Mouse (Mus musculus) gastrocnemius, postnatal 25 days (tissue): ENCODE measurements around the gene Slain1. TPM values are rescaled to one million over a fixed set of nuclear protein-coding genes. Genes with fewer than 3 reads are reported as not detected.

Experiments used
- DNase-seq: peaks from one replicate; pipeline ENCODE4 v3.0.0; 2022
- long read RNA-seq, 2 experiments: library from polyadenylated mRNA; stranded (forward); transcript quantifications; one replicate each; pipeline ENCODE4 v2.0.0; 2021
- total RNA-seq, 2 experiments: library from RNA; stranded (reverse); gene quantifications; 1 replicate in 1 of 2; 2 replicates in 1 of 2; pipeline ENCODE4 v1.2.3; 2021

The Slain1 gene
- total RNA-seq = not detected
- long read RNA-seq, experiment 1 = 0 reads
- long read RNA-seq, experiment 2 = 0 reads

GRCm38 (mm10) chr14:103649896-103650334 lies at the start of gene Slain1:
Gene Slain1 (plus strand): TSS chr14:103650228.
- peak; percentile 57 for DNase-seq

GRCm38 (mm10) chr14:103608063-103608462 lies 42.0 kb upstream of the Slain1 start:
- no peak for DNase-seq

- DNase-seq = no peak
Observed at GRCm38 (mm10) chr14:103613573-103614271, 36.3 kb upstream of the Slain1 start.

GRCm38 (mm10) chr14:103614272-103614587 lies 35.8 kb upstream of the Slain1 start:
- no peak for DNase-seq

- DNase-seq = no peak
Observed at GRCm38 (mm10) chr14:103619756-103620155, 30.3 kb upstream of the Slain1 start.

GRCm38 (mm10) chr14:103621207-103621606 lies 28.8 kb upstream of the Slain1 start:
- no peak for DNase-seq

GRCm38 (mm10) chr14:103626100-103626499 lies 23.9 kb upstream of the Slain1 start:
- DNase-seq = no peak

- no peak for DNase-seq
Observed at GRCm38 (mm10) chr14:103629639-103630364, 20.2 kb upstream of the Slain1 start.

- DNase-seq = no peak
Observed at GRCm38 (mm10) chr14:103630545-103630944, 19.5 kb upstream of the Slain1 start.

- DNase-seq = no peak
Observed at GRCm38 (mm10) chr14:103643933-103644332, 6.1 kb upstream of the Slain1 start.

GRCm38 (mm10) chr14:103647981-103648380 lies 2.0 kb upstream of the Slain1 start:
- no peak for DNase-seq

- DNase-seq = no peak
Observed at GRCm38 (mm10) chr14:103648623-103649255, 1.3 kb upstream of the Slain1 start.

- no peak for DNase-seq
Observed at GRCm38 (mm10) chr14:103649302-103649701, 726 bp upstream of the Slain1 start.

- DNase-seq = peak; percentile 43
Observed at GRCm38 (mm10) chr14:103650413-103651101, 529 bp downstream of the Slain1 start.

- DNase-seq = no peak
Observed at GRCm38 (mm10) chr14:103651106-103651505, 1.1 kb downstream of the Slain1 start.

GRCm38 (mm10) chr14:103651562-103651961 lies 1.5 kb downstream of the Slain1 start:
- no peak for DNase-seq

- DNase-seq = no peak
Observed at GRCm38 (mm10) chr14:103652524-103652923, 2.5 kb downstream of the Slain1 start.

- no peak for DNase-seq
Observed at GRCm38 (mm10) chr14:103653800-103654199, 3.8 kb downstream of the Slain1 start.

- DNase-seq = no peak
Observed at GRCm38 (mm10) chr14:103655448-103655847, 5.4 kb downstream of the Slain1 start.

- DNase-seq = no peak
Observed at GRCm38 (mm10) chr14:103657876-103658275, 7.8 kb downstream of the Slain1 start.

GRCm38 (mm10) chr14:103663026-103663425 lies 13.0 kb downstream of the Slain1 start:
- DNase-seq = no peak

- no peak for DNase-seq
Observed at GRCm38 (mm10) chr14:103664391-103664790, 14.4 kb downstream of the Slain1 start.
